ENCODE assay signal across 11 mouse cellular contexts in genomic region chr5:134895291-134895690, GRCm38 (mm10). TPM values are rescaled to one million over a fixed set of nuclear protein-coding genes. Genes with fewer than 3 reads are reported as not detected.
A peak's percentile ranks its signal among the peaks of the same experiment; 100 is the strongest.
DNase-seq lines count a peak whose midpoint lies in the region; ATAC-seq lines count a peak whose summit lies in the region.
"Had no signal": no experiment of that assay in that cellular context is flagged by ENCODE, and none has a peak within 500 bp of the region (broad histone marks: within the 10 kb centered on the region; RNA-seq: fewer than 3 reads in every experiment).

No protein-coding gene starts in this region.

- peak; percentile 60 for DNase-seq in neural tube, embryonic 10.5 days (ENCODE audit: extremely low spot score, low spot score)
- DNase-seq in forelimb bud, embryonic 11.5 days (ENCODE audit: low read depth, low spot score), result peak; percentile 84
- no peak for DNase-seq in spleen, adult 12 weeks (ENCODE audit: low spot score)
- DNase-seq in thymus, postnatal 10 days (ENCODE audit: low spot score in 2 of 2), result no peak
- DNase-seq: right cerebral cortex, adult 18-20 months; thymus, postnatal 4 days had no signal

- no peak for ATAC-seq in neural tube, embryonic 15.5 days (ENCODE audit: low FRiP score)
- peak; percentile 69 for ATAC-seq in intestine, embryonic 16.5 days
- ATAC-seq in stomach, embryonic 14.5 days (ENCODE audit: insufficient number of reproducible peaks, insufficient read depth, low FRiP score, low read depth), result peak; percentile 63

- no peaks in the 10 kb centered on the region for H3K27me3 ChIP-seq in neural tube, embryonic 15.5 days (replicated peaks)
- H3K27me3 ChIP-seq in intestine, embryonic 16.5 days (replicated peaks; ENCODE audit: control insufficient read depth, insufficient read depth, low read length), result no peaks in the 10 kb centered on the region
- no peaks in the 10 kb centered on the region for H3K27me3 ChIP-seq in stomach, embryonic 14.5 days (ENCODE audit: control insufficient read depth, insufficient read depth, low read length)
- H3K27me3 ChIP-seq: hindbrain, embryonic 13.5 days; midbrain, embryonic 12.5 days had no signal

- H3K9me3 ChIP-seq in neural tube, embryonic 15.5 days (replicated peaks), result no peaks in the 10 kb centered on the region
- H3K9me3 ChIP-seq in intestine, embryonic 16.5 days (ENCODE audit: control insufficient read depth, low read length), result no peaks in the 10 kb centered on the region
- no peaks in the 10 kb centered on the region for H3K9me3 ChIP-seq in stomach, embryonic 14.5 days (ENCODE audit: control insufficient read depth, low read depth, low read length)
- H3K9me3 ChIP-seq: hindbrain, embryonic 13.5 days; midbrain, embryonic 12.5 days had no signal

- 66% methylated on average over 8 of the region's 8 CpGs for WGBS in neural tube, embryonic 15.5 days
- 60% methylated on average over 8 of the region's 8 CpGs for WGBS in intestine, embryonic 16.5 days
- 37% methylated on average over 8 of the region's 8 CpGs for whole genome bisulfite sequencing in stomach, embryonic 14.5 days

- no peak overlapping the region for H3K4me2 ChIP-seq in neural tube, embryonic 15.5 days
- H3K4me2 ChIP-seq in intestine, embryonic 16.5 days (ENCODE audit: low read depth, low read length), result no peak overlapping the region
- H3K4me2 ChIP-seq in stomach, embryonic 14.5 days (replicated peaks; ENCODE audit: low read depth, low read length), result no peak overlapping the region
- H3K4me2 ChIP-seq: hindbrain, embryonic 13.5 days; midbrain, embryonic 12.5 days had no signal

- 0 out of 2 replicates have a peak, but pooled peaks cover 2% of the 10 kb centered on the region for H3K4me1 ChIP-seq in neural tube, embryonic 15.5 days
- H3K4me1 ChIP-seq in intestine, embryonic 16.5 days (ENCODE audit: control insufficient read depth, insufficient read depth, low read length), result peaks cover 13% of the 10 kb centered on the region
- peaks cover 10% of the 10 kb centered on the region for H3K4me1 ChIP-seq in stomach, embryonic 14.5 days (ENCODE audit: control insufficient read depth, insufficient read depth, low read length)
- H3K4me1 ChIP-seq: hindbrain, embryonic 13.5 days; midbrain, embryonic 12.5 days had no signal

- H3K36me3 ChIP-seq in neural tube, embryonic 15.5 days, result no peaks in the 10 kb centered on the region
- no peaks in the 10 kb centered on the region for H3K36me3 ChIP-seq in intestine, embryonic 16.5 days (ENCODE audit: control insufficient read depth, insufficient read depth, low read length)
- no peaks in the 10 kb centered on the region for H3K36me3 ChIP-seq in stomach, embryonic 14.5 days (ENCODE audit: control insufficient read depth, insufficient read depth, low read length)
- H3K36me3 ChIP-seq: hindbrain, embryonic 13.5 days; midbrain, embryonic 12.5 days had no signal

- H3K9ac ChIP-seq in neural tube, embryonic 15.5 days (replicated peaks), result no peak overlapping the region
- no peak overlapping the region for H3K9ac ChIP-seq in intestine, embryonic 16.5 days (ENCODE audit: low read depth, low read length)
- no peak overlapping the region for H3K9ac ChIP-seq in stomach, embryonic 14.5 days (replicated peaks; ENCODE audit: low read depth, low read length)
- H3K9ac ChIP-seq: hindbrain, embryonic 13.5 days; midbrain, embryonic 12.5 days had no signal

- no peak overlapping the region for H3K4me3 ChIP-seq in neural tube, embryonic 15.5 days (replicated peaks)
- no peak overlapping the region for H3K4me3 ChIP-seq in intestine, embryonic 16.5 days (ENCODE audit: low read length)
- H3K4me3 ChIP-seq in stomach, embryonic 14.5 days (ENCODE audit: low read depth, low read length), result no peak overlapping the region
- H3K4me3 ChIP-seq: hindbrain, embryonic 13.5 days; midbrain, embryonic 12.5 days had no signal

- no peak overlapping the region for H3K27ac ChIP-seq in neural tube, embryonic 15.5 days (replicated peaks)
- H3K27ac ChIP-seq in intestine, embryonic 16.5 days (ENCODE audit: low read length), result no peak overlapping the region
- peak overlapping the region; percentile 69 for H3K27ac ChIP-seq in stomach, embryonic 14.5 days (ENCODE audit: low read length)
- H3K27ac ChIP-seq: hindbrain, embryonic 13.5 days; midbrain, embryonic 12.5 days had no signal

RNA-seq across cellular contexts. Expression of gene Tmem270, which starts 11.2 kb away (rescaled TPM):
- polyA plus RNA-seq in neural tube, embryonic 15.5 days (2015; fragmentation: Nextera tagmentation; extraction: Ambion mirVana), result not detected in 2 replicates
- not detected in 2 replicates for polyA plus RNA-seq in intestine, embryonic 16.5 days (2015; fragmentation: Nextera tagmentation; extraction: Ambion mirVana)
- polyA plus RNA-seq in stomach, embryonic 14.5 days (2014; fragmentation: Nextera tagmentation; extraction: Ambion mirVana), result not detected in 2 replicates
- polyA plus RNA-seq: hindbrain, embryonic 13.5 days; midbrain, embryonic 12.5 days had no signal

RNA-seq across cellular contexts. Expression of gene Cldn13, which starts 20.0 kb away (rescaled TPM):
- polyA plus RNA-seq in neural tube, embryonic 15.5 days (2015; fragmentation: Nextera tagmentation; extraction: Ambion mirVana), result not detected in 2 replicates
- polyA plus RNA-seq in intestine, embryonic 16.5 days (2015; fragmentation: Nextera tagmentation; extraction: Ambion mirVana), result 2.1 and 6.4 TPM in 2 replicates
- polyA plus RNA-seq in stomach, embryonic 14.5 days (2014; fragmentation: Nextera tagmentation; extraction: Ambion mirVana), result 1.0 TPM in 1 of 2 replicates, not detected in the other
- polyA plus RNA-seq: hindbrain, embryonic 13.5 days had no signal

RNA-seq across cellular contexts. Expression of gene Mettl27, which starts 36.9 kb away (rescaled TPM):
- 4.2 and 9.2 TPM in 2 replicates for polyA plus RNA-seq in neural tube, embryonic 15.5 days (2015; fragmentation: Nextera tagmentation; extraction: Ambion mirVana)
- polyA plus RNA-seq in intestine, embryonic 16.5 days (2015; fragmentation: Nextera tagmentation; extraction: Ambion mirVana), result 27.2 TPM in 2 replicates
- polyA plus RNA-seq in stomach, embryonic 14.5 days (2014; fragmentation: Nextera tagmentation; extraction: Ambion mirVana), result 22.1 and 26.3 TPM in 2 replicates

RNA-seq across cellular contexts. Expression of gene Cldn4, which starts 51.4 kb away (rescaled TPM):
- 0.13 and 10.1 TPM in 2 replicates for polyA plus RNA-seq in neural tube, embryonic 15.5 days (2015; fragmentation: Nextera tagmentation; extraction: Ambion mirVana)
- polyA plus RNA-seq in intestine, embryonic 16.5 days (2015; fragmentation: Nextera tagmentation; extraction: Ambion mirVana), result 48.7 and 54.2 TPM in 2 replicates
- polyA plus RNA-seq in stomach, embryonic 14.5 days (2014; fragmentation: Nextera tagmentation; extraction: Ambion mirVana), result 91.5 and 93.9 TPM in 2 replicates
- polyA plus RNA-seq: hindbrain, embryonic 13.5 days had no signal

Comparison
In these comparisons a context has a peak if more than half of its experiments do, and no peak if none do; other contexts are left out.
1. DNase-seq: peak in neural tube, embryonic 10.5 days (single experiment) and forelimb bud, embryonic 11.5 days (single experiment); none in spleen, adult 12 weeks (single experiment) and thymus, postnatal 10 days (0 of 2).